Mouse (Mus musculus) liver, embryonic 16.5 days (tissue): ENCODE measurements at regions not wholly inside any gene's neighbourhood (a gene's known extent, or its start where the extent isn't known, plus 50 kb on each side); places are given as distances from the start of the nearest gene placed in this dataset.

Experiments
- ATAC-seq: fragments of 200-750 bp; cut with Nextera tagmentation; 2 replicates; pipeline ENCODE4 v1.8.0; 2017; ENCODE audit warnings: low read depth, mild to moderate bottlenecking, moderate number of reproducible peaks, moderate library complexity
- H3K27ac ChIP-seq: fragments of 300-500 bp; sonication (generic); 2 replicates; pipeline ENCODE4 v1.5.1; 2014; ENCODE audit warnings: mild to moderate bottlenecking, low read length
- H3K27me3 ChIP-seq: fragments of 300-500 bp; sonication (generic); 2 replicates; pipeline ENCODE4 v1.6.1; 2014; ENCODE audit warnings: low read depth, low read length, mixed read lengths; ENCODE audit not compliant: control insufficient read depth, insufficient read depth
- H3K36me3 ChIP-seq: fragments of 300-500 bp; sonication (generic); 2 replicates; pipeline ENCODE4 v1.6.1; 2014; ENCODE audit warnings: mild to moderate bottlenecking; ENCODE audit not compliant: control insufficient read depth, insufficient read depth
- H3K4me1 ChIP-seq: fragments of 300-500 bp; sonication (generic); 2 replicates; pipeline ENCODE4 v1.6.1; 2014; ENCODE audit warnings: low read depth, low read length, mixed read lengths; ENCODE audit not compliant: control insufficient read depth
- H3K4me2 ChIP-seq: fragments of 300-500 bp; sonication (generic); 2 replicates; pipeline ENCODE4 v1.6.1; 2014; ENCODE audit warnings: low read depth, low read length, mixed read lengths
- H3K4me3 ChIP-seq: fragments of 300-500 bp; sonication (generic); 2 replicates; pipeline ENCODE4 v1.5.1; 2014; ENCODE audit warnings: low read depth, mild to moderate bottlenecking, low read length
- H3K9ac ChIP-seq: fragments of 300-500 bp; sonication (generic); 2 replicates; pipeline ENCODE4 v1.6.1; 2014; ENCODE audit warnings: low read depth, low read length
- H3K9me3 ChIP-seq: fragments of 300-500 bp; sonication (generic); replicated peaks from 2 replicates; pipeline ENCODE4 v1.6.1; 2016; ENCODE audit warnings: low read length; ENCODE audit not compliant: control insufficient read depth
- WGBS: fragments of 180-500 bp; shearing (Covaris S2); extraction: QIAGEN DNeasy Blood & Tissue Kit; methylation state at CpG from one replicate; pipeline ENCODE4 v1.1.7; 2014; ENCODE audit not compliant: insufficient replicate concordance; 5-methylcytosine and 5-hydroxymethylcytosine counted together

GRCm38 (mm10) chr16:77684521-77684920 lies 82.6 kb upstream of the Gm11146 start:
- H3K9ac ChIP-seq, result no peak overlapping the region
- no peak overlapping the region for H3K4me2 ChIP-seq
- no peaks in the 10 kb centered on the region for H3K36me3 ChIP-seq
- H3K4me3 ChIP-seq, result no peak overlapping the region
- no peaks in the 10 kb centered on the region for H3K9me3 ChIP-seq
- 51% methylated on average over 2 of the region's 2 CpGs for WGBS
- no peak for ATAC-seq
- no peaks in the 10 kb centered on the region for H3K4me1 ChIP-seq
- H3K27me3 ChIP-seq, result no peaks in the 10 kb centered on the region
- H3K27ac ChIP-seq, result no peak overlapping the region

- Histone ChIP-seq H3K36me3 (no peaks in the 10 kb centered on the region), H3K27me3 (no peaks in the 10 kb centered on the region), H3K9me3 (no peaks in the 10 kb centered on the region), H3K4me3 (no peak overlapping the region), H3K4me2 (no peak overlapping the region), H3K4me1 (no peaks in the 10 kb centered on the region), H3K27ac (no peak overlapping the region), H3K9ac (no peak overlapping the region)
- 67% methylated on average over 2 of the region's 2 CpGs for WGBS
- no peak for ATAC-seq
Observed at GRCm38 (mm10) chr16:77679234-77679633, 77.3 kb upstream of the Gm11146 start.

- Histone ChIP-seq H3K27ac (no peak overlapping the region), H3K27me3 (no peaks in the 10 kb centered on the region), H3K4me3 (no peak overlapping the region), H3K9ac (no peak overlapping the region), H3K36me3 (no peaks in the 10 kb centered on the region), H3K4me2 (no peak overlapping the region), H3K4me1 (no peaks in the 10 kb centered on the region), H3K9me3 (no peaks in the 10 kb centered on the region)
- 52% methylated on average over 2 of the region's 2 CpGs for WGBS
- no peak for ATAC-seq
Observed at GRCm38 (mm10) chr16:77676805-77677204, 74.9 kb upstream of the Gm11146 start.

- WGBS, result 65% methylated on average over 6 of the region's 6 CpGs
Observed at GRCm38 (mm10) chr16:77675885-77676597, 74.1 kb upstream of the Gm11146 start.

GRCm38 (mm10) chr16:77671253-77671652 lies 69.4 kb upstream of the Gm11146 start:
- no peak overlapping the region for H3K4me2 ChIP-seq
- H3K36me3 ChIP-seq, result no peaks in the 10 kb centered on the region
- ATAC-seq, result no peak
- H3K4me3 ChIP-seq, result no peak overlapping the region
- no peaks in the 10 kb centered on the region for H3K4me1 ChIP-seq
- H3K27ac ChIP-seq, result no peak overlapping the region
- no peak overlapping the region for H3K9ac ChIP-seq
- WGBS, result 33% methylated on average over 2 of the region's 2 CpGs
- H3K27me3 ChIP-seq, result no peaks in the 10 kb centered on the region
- H3K9me3 ChIP-seq, result no peaks in the 10 kb centered on the region

More at GRCm38 (mm10) chr16:77675885-77676597, 74.1 kb upstream of the Gm11146 start:
- Histone ChIP-seq H3K27ac (no peak overlapping the region), H3K4me1 (no peaks in the 10 kb centered on the region), H3K36me3 (no peaks in the 10 kb centered on the region), H3K4me2 (no peak overlapping the region), H3K4me3 (no peak overlapping the region), H3K9ac (no peak overlapping the region), H3K9me3 (no peaks in the 10 kb centered on the region), H3K27me3 (no peaks in the 10 kb centered on the region)
- ATAC-seq, result no peak

- Histone ChIP-seq H3K36me3 (no peaks in the 10 kb centered on the region), H3K9me3 (no peaks in the 10 kb centered on the region)
- 77% methylated on average over 4 of the region's 4 CpGs for WGBS
Observed at GRCm38 (mm10) chr16:77665781-77666180, 63.9 kb upstream of the Gm11146 start.

GRCm38 (mm10) chr16:77662107-77662518 lies 60.2 kb upstream of the Gm11146 start:
- Histone ChIP-seq H3K27ac (no peak overlapping the region), H3K36me3 (no peaks in the 10 kb centered on the region), H3K27me3 (no peaks in the 10 kb centered on the region), H3K4me1 (no peaks in the 10 kb centered on the region), H3K4me2 (no peak overlapping the region), H3K9ac (no peak overlapping the region), H3K4me3 (no peak overlapping the region), H3K9me3 (no peaks in the 10 kb centered on the region)
- ATAC-seq, result no peak
- WGBS, result 30% methylated on average over 4 of the region's 4 CpGs

More at GRCm38 (mm10) chr16:77665781-77666180, 63.9 kb upstream of the Gm11146 start:
- no peak overlapping the region for H3K9ac ChIP-seq
- no peak overlapping the region for H3K27ac ChIP-seq
- H3K4me1 ChIP-seq, result no peaks in the 10 kb centered on the region
- no peak for ATAC-seq
- no peak overlapping the region for H3K4me3 ChIP-seq
- H3K27me3 ChIP-seq, result no peaks in the 10 kb centered on the region
- no peak overlapping the region for H3K4me2 ChIP-seq

GRCm38 (mm10) chr16:77653306-77653705 lies 51.4 kb upstream of the Gm11146 start:
- Histone ChIP-seq H3K27me3 (no peaks in the 10 kb centered on the region), H3K4me3 (no peak overlapping the region), H3K9me3 (no peaks in the 10 kb centered on the region), H3K4me1 (no peaks in the 10 kb centered on the region), H3K9ac (no peak overlapping the region), H3K27ac (no peak overlapping the region), H3K4me2 (no peak overlapping the region), H3K36me3 (no peaks in the 10 kb centered on the region)
- no peak for ATAC-seq
- WGBS, result 58% methylated on average over 3 of the region's 3 CpGs
